Mouse (Mus musculus): Measurements from ENCODE around the gene Brd4.
"Not testable (repeated sequence)": the region's sequence is repeated elsewhere in the genome, so short reads cannot be mapped to it uniquely, and the experiment has no call there.

Brd4 gene

DNA sequence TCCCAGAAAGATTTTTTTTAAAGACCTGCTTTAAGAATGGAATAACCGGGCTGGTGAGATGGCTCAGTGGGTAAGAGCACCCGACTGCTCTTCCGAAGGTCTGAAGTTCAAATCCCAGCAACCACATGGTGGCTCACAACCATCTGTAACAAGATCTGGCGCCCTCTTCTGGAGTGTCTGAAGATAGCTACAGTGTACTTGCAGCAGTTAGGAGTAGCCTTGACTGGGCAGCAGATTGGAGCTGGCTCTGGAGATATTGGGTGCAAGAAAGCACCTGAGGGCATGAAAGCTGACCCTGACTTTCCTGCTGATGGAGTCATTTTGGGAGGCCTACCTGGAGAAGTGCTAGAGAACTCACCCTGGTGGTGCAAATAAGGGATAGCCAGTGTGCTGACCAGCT, 68.9 kb downstream of the Brd4 start:
- DNase-seq, result not testable (repeated sequence)

DNA sequence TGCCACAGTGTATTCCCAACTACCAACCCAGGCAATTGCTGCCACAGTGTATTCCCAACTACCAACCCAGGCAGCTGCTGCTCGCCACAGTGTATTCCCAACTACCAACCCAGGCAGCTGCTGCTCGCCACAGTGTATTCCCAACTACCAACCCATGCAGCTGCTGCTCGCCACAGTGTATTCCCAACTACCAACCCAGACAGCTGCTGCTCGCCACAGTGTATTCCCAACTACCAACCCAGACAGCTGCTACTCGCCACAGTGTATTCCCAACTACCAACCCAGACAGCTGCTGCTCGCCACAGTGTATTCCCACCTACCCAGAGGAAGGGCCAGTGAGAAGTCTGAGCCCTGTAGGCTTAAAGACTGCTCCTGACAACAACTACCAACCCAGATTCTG, 73.0 kb downstream of the Brd4 start:
- DNase-seq, result not testable (repeated sequence)

DNA sequence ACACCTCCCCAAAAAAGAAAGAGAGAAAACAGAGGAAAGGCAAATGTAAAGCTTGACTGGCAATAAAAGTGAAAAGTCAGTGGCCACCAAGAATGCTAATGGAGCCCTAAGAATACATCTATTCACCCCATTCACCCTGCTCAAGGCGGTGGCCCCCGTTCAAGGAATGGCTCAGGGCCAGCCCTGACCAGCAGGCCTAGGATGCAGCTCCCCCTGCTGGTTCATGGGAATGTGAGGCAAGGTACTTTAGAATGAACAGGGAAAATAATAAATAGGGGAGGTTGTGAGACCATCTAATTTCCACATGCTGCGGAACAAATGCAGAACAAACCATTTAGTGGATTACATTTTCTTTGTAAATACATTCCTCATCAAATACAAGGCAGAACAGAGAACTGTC, 74.8 kb downstream of the Brd4 start:
- DNase-seq, result peak; percentile 80

- DNase-seq, result peak; percentile 64
These were observed 75.4 kb downstream of the Brd4 start for GRCm38 (mm10) chr17:32209144-32209543.

- peak; percentile 75 for DNase-seq
These were observed 76.8 kb downstream of the Brd4 start for GRCm38 (mm10) chr17:32207586-32208245.

GRCm38 (mm10) chr17:32205345-32205744, 79.2 kb downstream of the Brd4 start:
- DNase-seq, result peak; percentile 58

DNA sequence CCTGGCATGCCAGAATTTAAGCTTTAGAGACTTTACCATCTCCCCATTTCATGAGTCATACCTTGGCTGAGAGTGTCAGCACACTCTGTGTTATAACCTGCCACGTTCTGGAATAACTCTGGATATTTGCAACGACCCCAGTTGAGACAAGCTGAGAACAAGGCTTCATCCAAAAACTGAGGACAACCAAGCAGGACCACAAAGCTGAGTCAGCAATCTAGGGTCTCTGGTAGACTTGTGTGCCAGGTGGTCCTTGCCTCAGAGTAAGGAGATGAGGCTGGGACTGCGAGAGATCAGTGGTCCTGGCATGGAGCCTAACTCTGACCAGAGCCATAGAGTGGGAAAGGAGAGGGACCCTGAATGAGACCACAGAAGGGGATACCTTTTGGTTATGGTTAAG, 81.5 kb downstream of the Brd4 start:
- DNase-seq, result no peak

- no peak for DNase-seq
These were observed 83.4 kb downstream of the Brd4 start for GRCm38 (mm10) chr17:32201086-32201485.

DNA sequence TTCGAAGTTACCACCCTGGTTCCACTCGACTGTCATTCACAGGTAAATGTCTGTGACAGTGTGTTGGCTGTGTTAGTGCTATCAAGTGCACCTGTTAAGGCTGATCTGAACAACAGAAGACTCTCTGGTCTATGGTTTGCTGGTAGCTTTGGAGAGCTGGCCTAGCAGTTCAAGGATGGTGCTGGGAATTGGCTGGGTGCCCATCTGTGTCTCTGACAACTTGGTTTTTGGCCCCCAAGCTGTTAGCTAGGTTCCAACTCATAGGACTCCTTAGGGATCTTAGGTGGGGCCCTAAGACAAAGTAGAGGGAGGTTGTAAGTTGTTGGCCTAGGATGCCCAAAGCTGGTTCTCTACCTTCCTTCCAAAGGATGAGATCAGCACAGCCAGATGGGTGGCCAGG, 84.7 kb downstream of the Brd4 start:
- no peak for DNase-seq

DNA sequence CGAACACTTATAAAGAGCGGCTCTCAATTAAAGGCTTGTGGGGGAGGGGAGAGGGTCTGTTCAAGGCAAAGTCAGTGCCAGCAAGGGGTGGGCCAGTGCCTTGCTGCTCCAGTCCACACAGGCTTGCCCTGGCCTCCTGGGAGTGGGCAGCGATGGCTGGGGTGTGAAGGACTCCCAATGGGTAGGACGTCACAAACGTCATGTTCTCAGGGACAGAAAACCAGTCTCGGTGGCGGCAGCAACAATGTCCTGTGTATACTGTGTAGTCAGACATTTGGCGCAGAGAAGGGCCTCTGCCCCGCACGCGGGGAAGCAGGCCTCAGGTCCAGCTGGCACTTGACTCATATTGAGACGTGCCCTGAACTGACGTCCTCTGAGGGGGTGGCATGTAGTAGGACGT, 87.4 kb downstream of the Brd4 start:
- DNase-seq, result no peak

GRCm38 (mm10) chr17:32195725-32196124, 88.8 kb downstream of the Brd4 start:
- no peak for DNase-seq

- DNase-seq, result no peak
These were observed 91.5 kb downstream of the Brd4 start for GRCm38 (mm10) chr17:32193010-32193409.

- peak; percentile 52 for DNase-seq
These were observed 94.7 kb downstream of the Brd4 start for GRCm38 (mm10) chr17:32189850-32190249.

DNA sequence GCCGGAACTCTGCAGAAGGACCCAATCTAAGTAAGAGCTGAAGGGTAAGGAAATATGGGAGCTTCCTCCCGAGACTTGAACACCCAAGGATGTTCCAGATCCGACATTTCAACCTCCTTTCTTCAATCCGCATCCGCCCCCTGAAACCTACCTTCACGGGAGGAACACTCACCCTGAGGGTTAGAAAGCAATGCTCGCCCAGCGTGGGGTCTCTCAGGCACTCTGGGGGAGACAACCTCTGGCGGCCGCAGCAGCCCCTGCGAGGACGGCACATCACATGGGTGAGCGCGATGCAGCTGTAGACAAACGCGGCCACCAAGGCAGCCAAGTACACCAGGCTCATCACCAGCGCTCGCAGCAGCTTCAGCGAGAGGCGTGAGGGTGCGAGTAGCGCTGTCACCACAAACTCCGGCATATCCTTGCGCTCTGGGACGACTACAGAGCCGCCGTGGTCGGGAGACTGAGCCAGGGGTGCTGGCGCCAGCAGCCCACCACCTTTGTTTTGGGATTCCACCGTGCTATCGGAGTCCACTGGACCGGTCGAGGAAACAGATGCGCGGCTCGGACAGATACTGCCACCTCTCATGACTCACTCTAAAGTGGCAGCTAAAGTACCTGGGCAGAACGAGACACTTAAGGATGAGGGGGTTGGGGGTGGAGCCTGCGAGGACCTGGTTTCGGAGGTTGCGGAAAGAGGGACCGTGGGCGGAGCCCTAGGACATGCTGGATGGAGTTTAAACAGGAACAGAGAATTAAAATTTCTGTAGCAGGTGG, 95.5 kb downstream of the Brd4 start, which contains the start of gene Ephx3:
Gene Ephx3 (minus strand): TSS at position 687 of the 774 bp plus-strand sequence.
- DNase-seq, result peak; percentile 71

GRCm38 (mm10) chr17:32183017-32183416, 101.5 kb downstream of the Brd4 start:
- DNase-seq, result no peak

GRCm38 (mm10) chr17:32179621-32180491, 104.7 kb downstream of the Brd4 start:
- no peak for DNase-seq

DNA sequence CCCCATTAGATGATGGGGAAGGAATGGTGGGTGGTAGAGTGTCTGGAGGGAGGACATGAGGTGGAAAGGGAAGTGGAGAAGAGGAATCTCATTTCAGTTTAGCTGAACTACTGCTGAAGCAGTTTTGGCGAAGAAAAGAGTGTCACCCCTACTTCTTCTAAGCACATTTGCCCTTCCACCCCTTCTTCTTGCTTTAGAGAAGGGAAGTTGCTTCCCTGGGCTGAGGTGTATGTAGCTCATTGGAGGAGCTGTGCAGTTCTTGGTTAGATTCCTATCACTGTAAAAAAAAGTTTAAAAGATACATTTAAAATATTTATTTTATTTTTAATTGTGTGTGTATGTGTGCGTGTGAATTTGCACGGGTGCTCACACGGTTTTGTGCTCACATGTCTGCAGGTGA, 107.6 kb downstream of the Brd4 start:
- DNase-seq, result no peak

- peak; percentile 76 for DNase-seq
These were observed 111.4 kb downstream of the Brd4 start for GRCm38 (mm10) chr17:32173166-32173565.

DNA sequence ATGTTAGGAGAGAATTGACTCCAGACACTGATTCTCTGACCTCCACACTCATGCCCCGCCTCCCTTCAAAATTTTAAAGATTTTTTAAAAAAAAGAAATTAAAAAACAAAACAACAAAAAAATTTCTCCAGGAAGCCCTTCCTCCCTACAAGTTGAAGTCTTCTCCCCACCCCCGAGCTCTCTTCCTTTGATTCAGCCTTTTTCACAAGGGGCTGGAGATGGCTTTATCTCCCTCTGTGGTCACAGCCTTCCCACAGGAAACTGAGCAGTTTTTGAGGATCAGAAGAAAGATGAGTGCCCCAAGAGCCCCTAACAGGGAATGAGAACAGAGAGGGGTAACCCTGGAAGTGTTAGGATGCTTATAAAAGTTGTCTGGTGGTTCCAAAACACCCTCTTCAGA, 112.0 kb downstream of the Brd4 start:
- DNase-seq, result no peak

GRCm38 (mm10) chr17:32169518-32170225, 114.8 kb downstream of the Brd4 start:
- no peak for DNase-seq

DNA sequence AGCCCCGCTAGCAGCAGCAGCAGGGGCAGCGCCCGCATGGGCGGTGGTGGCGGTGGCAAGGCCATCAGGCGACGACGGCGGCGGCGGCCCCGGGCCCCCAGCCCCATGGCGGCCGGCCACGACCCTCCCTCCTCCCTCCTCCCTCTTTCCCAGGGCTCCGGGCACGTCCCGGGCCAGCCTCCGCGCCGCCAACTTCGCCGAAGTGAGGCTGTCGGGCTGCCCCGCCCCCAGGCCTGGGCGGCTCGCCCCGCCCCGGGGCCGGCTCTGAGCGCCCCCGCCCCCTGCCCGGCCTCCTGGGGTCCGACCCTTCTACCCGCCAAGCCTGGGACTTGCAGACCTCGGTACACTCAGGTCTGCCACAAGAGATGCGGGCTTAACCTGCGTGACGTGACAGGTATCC, 117.8 kb downstream of the Brd4 start, which contains the start of gene Notch3:
Gene Notch3 (minus strand): TSS at position 166 of the 400 bp plus-strand sequence.
- DNase-seq, result peak; percentile 51

GRCm38 (mm10) chr17:32165803-32166595, 118.5 kb downstream of the Brd4 start:
- peak; percentile 48 for DNase-seq

All from lung, postnatal 36 days (tissue).